Mouse (Mus musculus): ENCODE data around the gene Cyp46a1.

The Cyp46a1 gene

GRCm38 (mm10) chr12:108312432-108312851, 21.7 kb upstream of the Cyp46a1 start:
- DNase-seq: no peak

DNA sequence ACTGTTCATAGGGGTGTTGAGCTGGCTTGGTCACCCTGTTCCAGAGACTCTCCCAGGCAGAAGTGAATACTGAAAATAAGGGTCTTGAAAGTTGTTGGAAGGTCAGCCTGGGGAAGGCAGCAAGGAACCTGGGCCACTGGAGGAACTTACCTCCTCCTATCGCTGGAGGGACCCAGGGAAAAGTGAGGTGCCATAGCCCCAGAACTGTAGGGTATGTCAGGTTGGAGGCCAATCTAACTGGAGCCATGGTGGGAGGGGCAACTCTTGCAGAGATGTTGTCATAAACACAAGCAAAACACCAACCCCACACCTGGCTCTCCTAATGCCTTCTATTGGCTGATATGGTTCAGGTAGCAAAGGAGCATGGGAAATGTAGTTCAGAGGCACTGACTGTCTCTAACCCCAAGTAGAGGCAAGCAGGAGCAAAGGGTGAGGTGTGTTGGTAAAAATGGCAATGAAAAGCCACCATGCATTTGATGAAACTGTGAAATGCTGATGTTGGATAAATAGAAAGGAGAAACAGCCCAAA, 20.9 kb upstream of the Cyp46a1 start:
- no peak for DNase-seq

DNA sequence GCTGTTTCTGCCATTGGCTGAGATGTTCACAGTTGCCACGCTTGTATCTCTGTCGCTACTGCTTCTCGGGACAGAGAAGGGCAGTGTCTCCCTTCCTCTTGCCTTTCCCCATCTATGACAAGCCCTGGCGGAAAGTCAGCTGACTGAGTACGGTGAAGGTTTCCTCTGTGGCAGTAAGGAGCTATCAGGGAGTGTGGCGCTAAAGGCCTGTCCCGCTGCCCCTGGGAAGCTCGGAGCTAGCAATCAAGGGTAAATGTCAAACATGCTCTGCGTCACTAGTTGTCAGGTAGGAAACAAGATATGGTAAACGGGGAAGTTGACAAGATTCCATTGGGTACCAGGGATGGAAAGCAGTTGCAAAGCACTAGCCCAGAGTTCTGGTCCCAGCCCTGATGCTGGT, 18.4 kb upstream of the Cyp46a1 start:
- no peak for DNase-seq

DNA sequence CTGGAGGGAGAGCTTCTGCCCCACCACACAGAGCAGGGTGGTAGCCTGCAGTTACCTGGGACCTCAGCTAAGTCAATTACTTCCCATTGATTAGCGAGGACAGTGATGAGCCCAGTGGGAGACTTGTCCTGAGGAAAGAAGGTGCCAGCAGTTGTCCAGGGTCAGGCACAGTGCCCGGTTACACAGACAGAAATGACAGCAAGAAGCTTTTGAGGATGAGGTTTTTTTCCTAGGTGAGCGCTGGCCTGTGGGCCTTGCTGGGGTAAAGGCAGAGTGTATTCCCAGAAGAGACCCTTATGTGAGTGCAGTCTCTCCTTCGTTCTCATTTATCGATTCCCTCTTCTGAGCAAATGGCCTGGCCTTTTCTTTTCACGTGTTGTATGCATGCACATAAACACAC, 17.5 kb upstream of the Cyp46a1 start:
- no peak for DNase-seq

DNA sequence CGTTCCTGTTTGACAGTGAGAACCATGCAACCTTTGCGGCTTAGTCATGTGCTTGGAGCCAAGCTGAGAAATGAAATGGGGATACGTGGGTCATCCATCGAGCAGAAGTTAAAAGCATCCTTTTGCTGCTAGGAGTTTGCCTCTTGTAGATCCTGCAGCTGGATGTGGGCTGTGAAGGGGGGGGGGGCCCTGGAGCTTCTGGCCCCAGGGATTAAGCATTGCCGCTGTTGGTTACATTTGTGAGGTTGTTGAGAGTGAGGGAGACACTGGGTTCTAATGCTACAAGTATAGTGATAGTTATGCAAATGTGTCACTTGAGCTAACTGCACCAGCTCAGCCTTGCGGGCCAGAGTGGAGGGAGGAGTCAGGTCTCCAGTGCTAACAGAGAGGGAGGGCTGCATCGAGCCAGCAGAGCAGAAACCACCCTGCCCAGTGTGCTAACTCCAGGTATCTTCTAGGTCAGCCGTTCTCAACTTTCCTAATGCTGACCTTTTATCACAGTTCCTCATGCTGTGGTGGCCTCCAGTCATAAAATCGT, 16.9 kb upstream of the Cyp46a1 start:
- DNase-seq: no peak

DNA sequence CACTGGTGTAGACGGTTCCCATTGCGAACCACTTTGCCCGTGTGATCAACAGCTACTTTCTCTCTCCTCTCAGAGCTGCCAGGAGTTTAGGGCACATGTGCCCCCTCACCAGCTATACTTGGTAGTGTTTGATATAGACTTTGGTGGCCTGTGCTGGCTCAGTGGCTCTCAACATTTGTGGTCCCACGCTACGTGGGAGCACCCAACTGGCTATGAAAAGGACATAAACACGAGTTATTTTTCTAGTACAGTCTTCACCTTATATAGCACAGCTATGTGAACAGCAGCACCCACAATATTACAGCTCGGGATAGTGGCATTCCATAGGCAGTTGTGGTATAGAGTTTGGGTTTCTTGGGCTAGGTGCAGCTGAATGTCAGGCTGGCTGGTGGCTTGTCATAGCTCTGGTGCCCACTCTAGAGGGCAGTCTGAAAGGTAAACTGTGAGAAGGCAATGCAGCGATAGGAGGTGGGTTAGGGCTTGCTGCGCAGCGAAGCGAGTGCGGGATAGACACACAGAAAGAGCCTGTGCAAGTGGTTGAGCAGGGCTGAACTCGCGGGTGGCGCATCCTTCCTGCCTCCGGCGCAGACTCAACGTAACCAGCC, 16.3 kb upstream of the Cyp46a1 start:
- DNase-seq: no peak

GRCm38 (mm10) chr12:108318499-108318898, 15.7 kb upstream of the Cyp46a1 start:
- DNase-seq: no peak

GRCm38 (mm10) chr12:108320096-108320495, 14.1 kb upstream of the Cyp46a1 start:
- DNase-seq: no peak

GRCm38 (mm10) chr12:108326401-108326800, 7.8 kb upstream of the Cyp46a1 start:
- no peak for DNase-seq

GRCm38 (mm10) chr12:108327889-108328491, 6.2 kb upstream of the Cyp46a1 start:
- peak; percentile 44 for DNase-seq

DNA sequence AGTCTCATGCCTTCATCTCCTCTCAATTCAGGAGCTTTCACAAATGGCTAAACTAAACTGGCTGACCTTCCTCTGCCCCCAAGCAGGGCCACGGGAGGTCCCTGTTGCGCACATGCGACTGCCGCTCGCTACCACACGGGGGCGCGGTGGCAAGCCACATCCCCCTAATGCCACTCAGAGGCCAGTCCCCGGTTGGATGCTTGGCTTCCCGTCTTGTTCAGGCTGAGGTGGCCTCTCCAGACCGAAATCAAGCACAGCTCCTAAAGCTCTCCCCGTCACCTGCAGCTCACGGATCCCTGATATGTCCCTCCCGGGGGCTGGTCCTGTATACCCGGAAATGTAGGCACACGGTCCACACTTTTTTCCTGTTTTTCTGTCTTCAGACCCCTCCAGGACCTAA, 1.1 kb upstream of the Cyp46a1 start:
- peak; percentile 85 for DNase-seq

- DNase-seq: no peak
These were observed 699 bp upstream of the Cyp46a1 start for GRCm38 (mm10) chr12:108333481-108333882.

- DNase-seq: peak; percentile 62
These were observed 348 bp downstream of the Cyp46a1 start for GRCm38 (mm10) chr12:108334529-108334928.

DNA sequence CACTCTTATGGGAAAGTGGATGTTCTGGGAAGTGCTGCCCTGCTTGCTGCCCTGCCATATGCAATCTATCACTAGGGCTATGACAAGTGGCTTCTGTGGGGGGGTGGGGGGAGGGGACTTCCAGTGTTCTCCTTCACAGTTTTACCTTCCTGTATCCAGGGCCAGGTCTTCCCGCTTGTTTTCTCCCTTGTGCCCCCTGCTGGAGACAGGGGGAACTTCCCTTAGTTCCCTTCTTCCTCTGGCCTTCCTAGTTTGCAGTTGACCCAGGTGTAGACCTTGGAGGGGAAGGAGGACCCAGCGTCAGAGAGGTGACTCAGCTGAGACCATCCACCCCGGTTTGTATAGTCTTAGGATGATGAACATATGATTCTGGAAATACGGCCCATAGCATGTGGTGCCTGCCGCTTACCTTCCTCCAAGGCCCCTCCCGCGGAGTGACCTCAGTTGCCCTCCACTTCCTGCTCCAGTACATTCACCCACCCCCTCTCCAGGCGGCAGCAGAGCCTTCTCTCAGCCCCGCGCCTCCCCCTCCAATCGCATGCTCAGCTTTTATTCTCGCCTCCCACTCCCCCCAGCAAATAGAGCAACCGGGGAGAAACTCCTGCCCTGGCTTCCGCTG, 4.5 kb downstream of the Cyp46a1 start:
- DNase-seq: peak; percentile 48

- peak; percentile 3 for DNase-seq
These were observed 14.0 kb downstream of the Cyp46a1 start for GRCm38 (mm10) chr12:108348151-108348550.

DNA sequence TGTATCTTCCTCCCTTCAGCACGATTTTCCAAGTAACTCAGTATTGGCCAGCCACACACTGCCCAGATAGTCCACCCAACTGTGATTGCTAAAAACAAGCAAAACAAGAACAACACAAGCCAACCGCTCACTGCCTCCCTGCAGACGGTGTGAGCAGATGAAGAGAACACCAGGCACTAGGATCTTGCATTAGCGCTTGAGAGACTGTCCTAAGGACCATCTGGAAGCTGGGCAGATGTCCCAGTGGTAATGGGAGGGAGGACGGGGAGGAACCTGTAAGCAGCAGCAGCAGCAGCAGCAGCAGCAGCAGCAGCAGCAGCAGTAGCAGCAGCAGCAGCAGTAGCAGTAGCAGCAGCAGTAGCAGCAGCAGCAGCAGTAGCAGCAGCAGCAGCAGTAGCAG, 14.8 kb downstream of the Cyp46a1 start:
- no peak for DNase-seq

- no peak for DNase-seq
These were observed 16.8 kb downstream of the Cyp46a1 start for GRCm38 (mm10) chr12:108350931-108351330.

- DNase-seq: no peak
These were observed 18.4 kb downstream of the Cyp46a1 start for GRCm38 (mm10) chr12:108352371-108353136.

GRCm38 (mm10) chr12:108354284-108354683, 20.1 kb downstream of the Cyp46a1 start:
- DNase-seq: peak; percentile 96

GRCm38 (mm10) chr12:108355271-108355670, 21.1 kb downstream of the Cyp46a1 start:
- DNase-seq: peak; percentile 91

DNA sequence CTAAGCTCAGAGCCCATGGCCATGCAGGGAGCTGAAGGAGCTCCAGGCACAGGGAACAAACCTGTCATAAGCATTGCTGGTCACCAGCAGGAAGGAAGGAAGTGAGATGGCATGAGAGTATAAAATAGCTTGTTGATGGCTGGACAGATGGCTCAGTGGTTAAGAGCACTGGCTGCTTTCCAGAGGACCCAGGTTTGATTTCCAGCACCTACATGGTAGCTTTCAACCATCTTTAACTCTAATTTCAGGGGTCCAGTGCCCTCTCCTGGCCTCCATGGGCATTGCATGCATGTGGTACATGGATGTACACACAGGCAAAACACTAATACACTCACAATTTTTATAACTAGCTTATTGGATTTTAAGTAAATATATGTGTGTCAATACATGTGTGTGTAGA, 21.8 kb downstream of the Cyp46a1 start:
- no peak for DNase-seq

DNA sequence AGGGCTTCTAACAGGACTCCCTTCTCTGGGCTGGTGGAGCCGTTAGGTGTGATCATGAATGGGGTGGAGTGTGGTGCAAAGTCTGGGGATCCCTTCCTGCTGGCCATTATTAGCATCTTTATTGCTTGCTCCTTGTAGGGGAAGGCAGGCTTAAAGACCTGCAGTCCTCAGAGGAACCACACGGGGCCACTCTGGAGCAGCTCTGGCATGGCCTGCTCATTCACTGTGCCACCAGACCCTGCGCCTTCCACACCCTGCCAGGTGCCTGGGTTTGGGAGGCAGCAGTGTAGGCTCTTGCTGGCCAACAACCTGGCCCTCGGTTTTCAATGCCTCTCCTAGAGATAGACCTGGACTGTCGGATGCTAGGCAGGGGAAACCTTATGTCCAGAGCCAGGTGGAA, 29.6 kb downstream of the Cyp46a1 start:
- peak; percentile 96 for DNase-seq

GRCm38 (mm10) chr12:108365340-108365739, 31.2 kb downstream of the Cyp46a1 start:
- DNase-seq: no peak

Data from cerebellum, adult 11-12 months (tissue).